ENCODE assay signal across 19 mouse cellular contexts in the genomic region with DNA sequence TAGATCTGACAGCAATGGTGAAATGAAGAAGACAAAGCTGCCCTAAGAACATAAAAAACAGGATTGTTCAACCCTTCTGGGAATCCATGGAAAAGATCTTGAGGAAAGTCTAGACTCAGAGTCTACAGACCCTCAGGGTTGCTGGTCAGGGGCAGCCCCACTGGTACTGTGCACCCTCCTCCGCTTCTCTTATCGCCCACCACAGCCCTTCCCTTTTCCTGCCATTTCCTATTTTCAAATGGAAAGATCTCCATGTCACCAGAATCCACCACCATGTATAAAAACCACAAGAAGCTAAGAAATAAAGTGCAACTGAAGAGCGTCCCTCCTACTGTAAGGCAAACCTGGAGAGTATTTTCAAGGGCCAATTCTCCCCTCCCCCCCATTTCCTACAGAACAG. TPM values are rescaled to one million over a fixed set of nuclear protein-coding genes. Genes with fewer than 3 reads are reported as not detected.
"Had no signal": no experiment of that assay in that cellular context is flagged by ENCODE, and none has a peak within 500 bp of the region (broad histone marks: within the 10 kb centered on the region; RNA-seq: fewer than 3 reads in every experiment).

No protein-coding gene starts in this region.

- H3K4me3 ChIP-seq: layer of hippocampus, adult 2 months; left cerebral cortex, adult 2 months; limb, embryonic 10.5 days; midbrain, embryonic 10.5 days; myocyte; neural tube, embryonic 15.5 days had no signal

- H3K4me1 ChIP-seq: neural tube, embryonic 15.5 days had no signal

- ATAC-seq: lung, postnatal 0 days had no signal

- H3K9me3 ChIP-seq: limb, embryonic 10.5 days; midbrain, embryonic 10.5 days; neural tube, embryonic 15.5 days had no signal

- H3K27ac ChIP-seq: layer of hippocampus, adult 2 months; left cerebral cortex, adult 2 months; limb, embryonic 10.5 days; liver, embryonic 14.5 days; midbrain, embryonic 10.5 days; neural tube, embryonic 15.5 days; stomach, postnatal 0 days had no signal

- DNase-seq: kidney, adult 11 months; kidney, adult 9 months; kidney, postnatal 10 days; kidney, postnatal 4 days; lung, adult 2 months; lung, postnatal 36 days; midbrain, embryonic 14.5 days; right cerebral cortex, adult 18-20 months; right cerebral cortex, postnatal 25 days; thymus, postnatal 4 days had no signal

- H3K36me3 ChIP-seq: limb, embryonic 10.5 days; midbrain, embryonic 10.5 days; neural tube, embryonic 15.5 days had no signal

- H3K27me3 ChIP-seq: neural tube, embryonic 15.5 days had no signal

- H3K4me2 ChIP-seq: neural tube, embryonic 15.5 days had no signal

- H3K9ac ChIP-seq: liver, embryonic 14.5 days; neural tube, embryonic 15.5 days had no signal

RNA-seq across cellular contexts. Expression of a gene that starts 41.3 kb away (rescaled TPM):
- polyA plus RNA-seq: myocyte had no signal
